Comparison of ENCODE assay signal across 8 mouse cellular contexts in genomic region chr11:117248734-117249248, GRCm38 (mm10). TPM values are rescaled to one million over a fixed set of nuclear protein-coding genes. Genes with fewer than 3 reads are reported as not detected.
DNase-seq lines count a peak whose midpoint lies in the region; ATAC-seq and TF ChIP-seq lines count a peak whose summit lies in the region.

No protein-coding gene starts in this region.

- H3K4me1 ChIP-seq in heart, embryonic 10.5 days, result peaks cover 62% of the 10 kb centered on the region
- H3K4me1 ChIP-seq in hindbrain, embryonic 16.5 days (ENCODE audit: control insufficient read depth, insufficient read depth, low read depth, low read length), result peaks cover 18% of the 10 kb centered on the region
- H3K4me1 ChIP-seq in stomach, postnatal 0 days (replicated peaks; ENCODE audit: control insufficient read depth, insufficient read depth), result no peaks in the 10 kb centered on the region

- H3K27ac ChIP-seq in heart, embryonic 10.5 days, result peak overlapping the region; percentile 36
- H3K27ac ChIP-seq in hindbrain, embryonic 16.5 days (ENCODE audit: low read depth, low read length), result peak overlapping the region; percentile 69
- peak overlapping the region; percentile 40; the same call in 1 of the 2 replicates for H3K27ac ChIP-seq in stomach, postnatal 0 days (replicated peaks)

- DNase-seq in heart, embryonic 10.5 days (ENCODE audit: low spot score), result no peak
- DNase-seq in heart, adult 8-10 months (ENCODE audit: low spot score), result no peak
- DNase-seq in right cerebral cortex, adult 2 months (ENCODE audit: low spot score in 2 of 2), result peak; percentile 46 to 59
- DNase-seq in right cerebral cortex, postnatal 4 days, result no peak
- DNase-seq in stomach, postnatal 0 days (ENCODE audit: low spot score), result no peak
- DNase-seq in urinary bladder, postnatal 36 days (ENCODE audit: low spot score in 2 of 2), result no peak
- no peak for DNase-seq in thymus, postnatal 10 days (ENCODE audit: low spot score in 2 of 2)

- H3K4me2 ChIP-seq in hindbrain, embryonic 16.5 days (ENCODE audit: low read length), result no peak overlapping the region
- no peak overlapping the region for H3K4me2 ChIP-seq in stomach, postnatal 0 days (replicated peaks; ENCODE audit: low read depth)

- TF ChIP-seq CTCF in stomach, postnatal 0 days (IDR thresholded peaks at IDR 0.05; ENCODE audit: low read depth), result no peak

- ATAC-seq in hindbrain, embryonic 16.5 days, result peak; percentile 80
- peak; percentile 31; the same call in 1 of the 2 replicates for ATAC-seq in stomach, postnatal 0 days (ENCODE audit: low FRiP score, low TSS enrichment)

- H3K36me3 ChIP-seq in heart, embryonic 10.5 days, result no peaks in the 10 kb centered on the region
- H3K36me3 ChIP-seq in hindbrain, embryonic 16.5 days (ENCODE audit: control insufficient read depth, insufficient read depth, low read length), result no peaks in the 10 kb centered on the region
- no peaks in the 10 kb centered on the region for H3K36me3 ChIP-seq in stomach, postnatal 0 days (ENCODE audit: control insufficient read depth, insufficient read depth, low read length)

- H3K9me3 ChIP-seq in heart, embryonic 10.5 days, result no peaks in the 10 kb centered on the region
- H3K9me3 ChIP-seq in hindbrain, embryonic 16.5 days (ENCODE audit: control insufficient read depth, low read length), result no peaks in the 10 kb centered on the region
- H3K9me3 ChIP-seq in stomach, postnatal 0 days (ENCODE audit: control insufficient read depth, low read length), result no peaks in the 10 kb centered on the region

- no peak for TF ChIP-seq EP300 in stomach, postnatal 0 days (optimal IDR thresholded peaks at IDR 0.05)

- no peak overlapping the region for H3K4me3 ChIP-seq in heart, embryonic 10.5 days
- no peak overlapping the region for H3K4me3 ChIP-seq in hindbrain, embryonic 16.5 days (ENCODE audit: low read length)
- H3K4me3 ChIP-seq in stomach, postnatal 0 days (ENCODE audit: low read depth, low read length), result no peak overlapping the region

- H3K9ac ChIP-seq in hindbrain, embryonic 16.5 days (ENCODE audit: low read depth, low read length), result no peak overlapping the region
- H3K9ac ChIP-seq in stomach, postnatal 0 days (ENCODE audit: low read length), result no peak overlapping the region

- 0 out of 2 replicates have a peak, but pooled peaks cover 3% of the 10 kb centered on the region for H3K27me3 ChIP-seq in heart, embryonic 10.5 days (ENCODE audit: insufficient read depth, poor library complexity, severe bottlenecking)
- H3K27me3 ChIP-seq in hindbrain, embryonic 16.5 days (replicated peaks; ENCODE audit: control insufficient read depth, insufficient read depth, low read length), result no peaks in the 10 kb centered on the region
- H3K27me3 ChIP-seq in stomach, postnatal 0 days (ENCODE audit: control insufficient read depth, insufficient read depth, low read length), result no peaks in the 10 kb centered on the region

- 51% methylated on average over 11 of the region's 11 CpGs for WGBS in heart, embryonic 10.5 days
- 24% methylated on average over 11 of the region's 11 CpGs for WGBS in hindbrain, embryonic 16.5 days
- WGBS in stomach, postnatal 0 days, result 36% methylated on average over 11 of the region's 11 CpGs

RNA-seq across cellular contexts. Expression of gene Sept9, which starts 49.3 kb away (rescaled TPM):
- polyA plus RNA-seq in heart, embryonic 10.5 days (2016; fragmentation: Nextera tagmentation; extraction: Ambion mirVana), result 148 and 164 TPM in 2 replicates
- total RNA-seq in heart, adult 8-10 months (2022), result 10 to 100 TPM; 26.5 to 38.8 (median 31.0) TPM
- polyA plus RNA-seq in hindbrain, embryonic 16.5 days (2015; fragmentation: Nextera tagmentation; extraction: Ambion mirVana), result 109 and 124 TPM in 2 replicates
- polyA plus RNA-seq in stomach, postnatal 0 days (2015; fragmentation: Nextera tagmentation; extraction: Ambion mirVana), result 42.9 and 46.2 TPM in 2 replicates

Comparison
In these comparisons a context has a peak if more than half of its experiments do, and no peak if none do; other contexts are left out.
1. DNase-seq: peak in right cerebral cortex, adult 2 months (2 of 2); none in heart, embryonic 10.5 days (single experiment), heart, adult 8-10 months (single experiment), right cerebral cortex, postnatal 4 days (single experiment), stomach, postnatal 0 days (single experiment), urinary bladder, postnatal 36 days (0 of 2) and thymus, postnatal 10 days (0 of 2).
2. Peak in every context shown above with its lines, with median percentiles within 50 percentile points of each other: H3K27ac ChIP-seq.